Mouse (Mus musculus) limb, embryonic 11.5 days (tissue): ENCODE measurements around the gene S1pr4. TPM values are rescaled to one million over a fixed set of nuclear protein-coding genes. Genes with fewer than 3 reads are reported as not detected.

ENCODE experiments used
- ATAC-seq: fragments of 200-750 bp; cut with Nextera tagmentation; 2 replicates; pipeline ENCODE4 v1.8.0; 2017; ENCODE audit warnings: low read depth; ENCODE audit not compliant: insufficient number of reproducible peaks, low FRiP score, low TSS enrichment
- DNase-seq: peaks from one replicate; pipeline ENCODE4 v3.0.0-alpha.2; 2015; ENCODE audit warnings: low spot score
- H3K27ac ChIP-seq: fragments of 300-500 bp; sonication (generic); replicated peaks from 2 replicates; pipeline ENCODE4 v1.5.1; 2014; ENCODE audit warnings: low read depth, mild to moderate bottlenecking, low read length
- H3K27me3 ChIP-seq: fragments of 300-500 bp; sonication (generic); 2 replicates; pipeline ENCODE4 v1.6.1; 2014; ENCODE audit warnings: mild to moderate bottlenecking, low read length, mixed read lengths; ENCODE audit not compliant: control insufficient read depth, insufficient read depth
- H3K36me3 ChIP-seq: fragments of 300-500 bp; sonication (generic); 2 replicates; pipeline ENCODE4 v1.6.1; 2014; ENCODE audit warnings: mild to moderate bottlenecking, low read length, moderate library complexity, mixed read lengths; ENCODE audit not compliant: control insufficient read depth, insufficient read depth
- H3K4me1 ChIP-seq: fragments of 300-500 bp; sonication (generic); 2 replicates; pipeline ENCODE4 v1.6.1; 2014; ENCODE audit warnings: low read length, mixed read lengths; ENCODE audit not compliant: control insufficient read depth, insufficient read depth
- H3K4me2 ChIP-seq: fragments of 300-500 bp; sonication (generic); 2 replicates; pipeline ENCODE4 v1.6.1; 2014; ENCODE audit warnings: low read depth, mild to moderate bottlenecking, moderate library complexity; ENCODE audit not compliant: severe bottlenecking
- H3K4me3 ChIP-seq: fragments of 300-500 bp; sonication (generic); 2 replicates; pipeline ENCODE4 v1.5.1; 2014; ENCODE audit warnings: low read depth, low read length
- H3K9ac ChIP-seq: fragments of 300-500 bp; sonication (generic); 2 replicates; pipeline ENCODE4 v1.6.1; 2014; ENCODE audit warnings: mild to moderate bottlenecking, low read length
- H3K9me3 ChIP-seq: fragments of 300-500 bp; sonication (generic); 2 replicates; pipeline ENCODE4 v1.6.1; 2016; ENCODE audit warnings: low read length; ENCODE audit not compliant: control insufficient read depth
- WGBS: fragments of 180-500 bp; shearing (Covaris S2); extraction: QIAGEN DNeasy Blood & Tissue Kit; methylation state at CpG from one replicate; pipeline ENCODE4 v1.1.7; 2014; 5-methylcytosine and 5-hydroxymethylcytosine counted together
- polyA plus RNA-seq: library from polyadenylated mRNA; unstranded; fragments of >200 nt; fragmentation: Nextera tagmentation; extraction: Ambion mirVana; gene quantifications from 2 replicates; pipeline ENCODE4 v1.2.1, GENCODE M21; 2014

Gene S1pr4
- polyA plus RNA-seq, 1 experiment from 2014 or later, result 0.43 TPM

GRCm38 (mm10) chr10:81513798-81514197, 13.9 kb upstream of the S1pr4 start:
- Histone ChIP-seq H3K36me3 (no peaks in the 10 kb centered on the region), H3K4me2 (no peak overlapping the region), H3K9ac (no peak overlapping the region), H3K4me1 (no peaks in the 10 kb centered on the region), H3K9me3 (no peaks in the 10 kb centered on the region), H3K27me3 (no peaks in the 10 kb centered on the region), H3K27ac (no peak overlapping the region), H3K4me3 (no peak overlapping the region)
- DNase-seq (no peak), ATAC-seq (no peak)
- 86% methylated on average over 5 of the region's 5 CpGs for WGBS

DNA sequence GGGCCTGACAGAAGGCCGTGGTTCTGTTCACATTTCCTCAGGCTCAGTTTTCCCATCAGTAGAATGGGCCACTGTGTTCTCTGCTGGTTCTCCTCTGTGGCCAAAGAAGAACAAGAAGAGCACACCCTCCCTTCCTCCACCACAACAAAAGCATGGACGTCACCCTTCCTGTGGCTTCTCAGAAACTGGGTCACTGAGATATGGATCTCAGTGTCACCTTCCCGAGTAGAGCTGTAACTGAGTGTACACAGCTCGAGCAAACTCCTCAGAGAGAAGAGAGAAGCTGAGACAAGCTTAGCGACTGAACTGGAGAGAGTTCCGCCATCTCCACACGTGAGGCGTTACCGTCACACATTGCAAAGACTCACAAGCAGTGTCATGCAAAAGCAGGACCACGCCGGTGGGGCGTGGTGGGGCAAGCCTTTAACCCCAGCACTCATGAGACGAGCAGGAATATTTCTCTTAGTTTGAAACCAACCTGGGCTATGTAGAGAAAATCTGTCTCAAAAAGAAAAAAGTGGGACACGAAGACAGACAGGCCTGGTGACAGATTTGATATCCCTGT, 10.4 kb upstream of the S1pr4 start:
- no peaks in the 10 kb centered on the region for H3K9me3 ChIP-seq
- H3K36me3 ChIP-seq, result no peaks in the 10 kb centered on the region
- H3K27me3 ChIP-seq, result no peaks in the 10 kb centered on the region
- no peaks in the 10 kb centered on the region for H3K4me1 ChIP-seq
- no peak overlapping the region for H3K4me3 ChIP-seq
- 83% methylated on average over 14 of the region's 14 CpGs for WGBS
- DNase-seq (no peak), ATAC-seq (no peak)
- no peak overlapping the region for H3K9ac ChIP-seq
- H3K4me2 ChIP-seq, result no peak overlapping the region
- no peak overlapping the region for H3K27ac ChIP-seq

- no peaks in the 10 kb centered on the region for H3K36me3 ChIP-seq
- no peaks in the 10 kb centered on the region for H3K4me1 ChIP-seq
- no peak overlapping the region for H3K27ac ChIP-seq
- DNase-seq, result no peak
- 69% methylated on average over 13 of the region's 13 CpGs for WGBS
- no peak for ATAC-seq
- H3K4me3 ChIP-seq, result no peak overlapping the region
- H3K9ac ChIP-seq, result no peak overlapping the region
- no peaks in the 10 kb centered on the region for H3K27me3 ChIP-seq
- no peak overlapping the region for H3K4me2 ChIP-seq
- H3K9me3 ChIP-seq, result no peaks in the 10 kb centered on the region
Measured at GRCm38 (mm10) chr10:81507691-81508489, 8.0 kb upstream of the S1pr4 start.

DNA sequence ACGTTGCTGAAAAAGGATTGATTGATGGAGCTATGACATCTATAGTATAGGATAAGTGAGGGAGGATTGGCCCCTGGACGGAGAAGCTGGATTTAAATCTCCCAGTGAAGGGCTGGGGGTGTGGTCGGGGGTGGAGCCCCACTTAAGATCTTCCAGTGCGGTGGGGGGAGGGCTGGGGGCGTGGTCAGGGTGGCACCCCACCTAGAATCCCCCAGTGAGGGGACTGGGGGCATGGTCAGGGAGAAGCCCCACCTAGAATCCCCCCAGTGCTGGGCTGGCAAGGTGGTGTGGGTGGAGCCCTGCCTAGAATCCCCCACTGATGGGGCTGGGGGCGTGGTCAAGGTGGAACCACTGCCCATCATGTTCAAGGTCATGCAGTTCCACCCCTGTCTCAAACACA, 7.2 kb upstream of the S1pr4 start:
- no peak for DNase-seq
- H3K4me2 ChIP-seq, result no peak overlapping the region
- no peaks in the 10 kb centered on the region for H3K9me3 ChIP-seq
- H3K27ac ChIP-seq, result no peak overlapping the region
- no peaks in the 10 kb centered on the region for H3K36me3 ChIP-seq
- no peak for ATAC-seq
- WGBS, result 34% methylated on average over 6 of the region's 6 CpGs
- no peaks in the 10 kb centered on the region for H3K27me3 ChIP-seq
- H3K4me3 ChIP-seq, result no peak overlapping the region
- no peaks in the 10 kb centered on the region for H3K4me1 ChIP-seq
- H3K9ac ChIP-seq, result no peak overlapping the region

- Histone ChIP-seq H3K27me3 (no peaks in the 10 kb centered on the region), H3K4me2 (no peak overlapping the region), H3K36me3 (no peaks in the 10 kb centered on the region), H3K9ac (no peak overlapping the region), H3K27ac (no peak overlapping the region), H3K4me3 (no peak overlapping the region), H3K9me3 (no peaks in the 10 kb centered on the region), H3K4me1 (no peaks in the 10 kb centered on the region)
- ATAC-seq (no peak), DNase-seq (no peak)
- 79% methylated on average over 15 of the region's 15 CpGs for WGBS
Measured at GRCm38 (mm10) chr10:81505016-81505664, 5.2 kb upstream of the S1pr4 start.

GRCm38 (mm10) chr10:81502658-81503057, 2.7 kb upstream of the S1pr4 start:
- Histone ChIP-seq H3K36me3 (no peaks in the 10 kb centered on the region), H3K4me3 (peak overlapping the region; percentile 20), H3K4me2 (peak overlapping the region; percentile 44), H3K9ac (peak overlapping the region; percentile 27; the same call in 1 of the 2 replicates), H3K27ac (no peak overlapping the region), H3K27me3 (no peaks in the 10 kb centered on the region), H3K9me3 (no peaks in the 10 kb centered on the region), H3K4me1 (no peaks in the 10 kb centered on the region)
- DNase-seq (peak; percentile 93), ATAC-seq (no peak)
- WGBS, result 8% methylated on average over 36 of the region's 36 CpGs

DNA sequence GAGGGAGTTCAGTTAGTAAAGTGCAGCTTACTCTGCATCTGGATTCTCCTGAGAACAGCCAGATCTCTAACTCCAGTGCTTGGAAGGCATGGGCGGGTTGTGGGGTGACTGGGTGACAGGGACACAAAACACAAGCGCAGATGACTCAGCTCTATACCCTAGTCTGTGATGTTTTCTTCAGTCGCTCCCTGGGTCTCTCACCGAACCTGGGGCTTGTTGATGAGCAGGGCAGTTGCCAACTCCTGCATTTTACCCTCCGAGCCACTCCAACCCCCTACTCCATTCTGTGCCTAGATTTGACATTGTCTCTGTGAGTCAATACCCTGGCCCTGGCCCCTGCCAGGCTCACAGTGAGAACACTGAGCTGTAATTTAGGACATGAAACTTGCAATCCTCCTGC, 1.9 kb upstream of the S1pr4 start:
- no peaks in the 10 kb centered on the region for H3K4me1 ChIP-seq
- H3K27me3 ChIP-seq, result no peaks in the 10 kb centered on the region
- WGBS, result 87% methylated on average over 5 of the region's 5 CpGs
- H3K9ac ChIP-seq, result no peak overlapping the region
- H3K27ac ChIP-seq, result no peak overlapping the region
- no peaks in the 10 kb centered on the region for H3K36me3 ChIP-seq
- H3K4me2 ChIP-seq, result no peak overlapping the region; the same call in 1 of the 2 replicates
- no peak overlapping the region for H3K4me3 ChIP-seq
- no peak for ATAC-seq
- DNase-seq, result no peak
- no peaks in the 10 kb centered on the region for H3K9me3 ChIP-seq

- Histone ChIP-seq H3K27ac (no peak overlapping the region), H3K4me2 (no peak overlapping the region), H3K4me1 (peaks cover 10% of the 10 kb centered on the region), H3K36me3 (no peaks in the 10 kb centered on the region), H3K9ac (no peak overlapping the region), H3K27me3 (no peaks in the 10 kb centered on the region), H3K9me3 (no peaks in the 10 kb centered on the region), H3K4me3 (no peak overlapping the region)
- DNase-seq, result no peak
- WGBS, result 71% methylated on average over 23 of the region's 23 CpGs
- no peak for ATAC-seq
Measured at GRCm38 (mm10) chr10:81499250-81499901, 556 bp downstream of the S1pr4 start.
